Mouse (Mus musculus) ES-E14 (cell line): ENCODE data around the gene Dst. TPM values are rescaled to one million over a fixed set of nuclear protein-coding genes. Genes with fewer than 3 reads are reported as not detected.
"Not testable (repeated sequence)": the region's sequence is repeated elsewhere in the genome, so short reads cannot be mapped to it uniquely, and the experiment has no call there.

Experiments used
- DNase-seq: peaks from one replicate; pipeline ENCODE4 v3.0.0-alpha.2; 2013; ENCODE audit warnings: low read depth, low spot score
- H3K27ac ChIP-seq: 2 replicates; pipeline ENCODE4 v1.5.1; 2012; ENCODE audit warnings: low read depth, mild to moderate bottlenecking, low read length, moderate library complexity, mixed read lengths; ENCODE audit not compliant: poor library complexity, insufficient read depth, severe bottlenecking
- H3K36me3 ChIP-seq: 2 replicates; pipeline ENCODE4 v1.6.1; 2012; ENCODE audit warnings: mild to moderate bottlenecking, low read length, moderate library complexity, mixed read lengths; ENCODE audit not compliant: control insufficient read depth, poor library complexity, insufficient read depth, severe bottlenecking
- H3K4me1 ChIP-seq, 2 experiments: fragments of 150-350 bp in 1 of 2; sonication (generic) in 1 of 2; 2 replicates each; pipeline ENCODE4 v1.6.1; 2012; ENCODE audit warnings: low read length in 2 of 2, mild to moderate bottlenecking in 1 of 2, mixed read lengths in 1 of 2; ENCODE audit not compliant: control insufficient read depth in 2 of 2, insufficient read depth in 2 of 2, poor library complexity in 1 of 2
- H3K4me3 ChIP-seq, 2 experiments: fragments of 150-350 bp in 1 of 2; sonication (generic) in 1 of 2; 2 replicates each; pipeline ENCODE4 v1.5.1; 2012; ENCODE audit warnings: low read length in 2 of 2, low read depth in 1 of 2, mild to moderate bottlenecking in 1 of 2, mixed read lengths in 1 of 2; ENCODE audit not compliant: insufficient read depth in 1 of 2, poor library complexity in 1 of 2, severe bottlenecking in 1 of 2
- H3K9ac ChIP-seq: 2 replicates; pipeline ENCODE4 v1.6.1; 2012; ENCODE audit warnings: low read depth, mild to moderate bottlenecking, low read length, mixed read lengths; ENCODE audit not compliant: poor library complexity, insufficient read depth, severe bottlenecking
- H3K9me3 ChIP-seq: fragments of 150-350 bp; sonication (generic); 2 replicates; pipeline ENCODE4 v1.6.1; 2012; ENCODE audit warnings: low read depth, mild to moderate bottlenecking, low read length; ENCODE audit not compliant: control insufficient read depth, insufficient read depth
- CHD2 ChIP-seq: IDR thresholded peaks from 2 replicates; pipeline ENCODE4 v1.6.1; 2014; ENCODE audit warnings: mild to moderate bottlenecking, low read depth, low read length, inconsistent platforms
- HCFC1 ChIP-seq: IDR thresholded peaks from 2 replicates; pipeline ENCODE4 v1.6.1; 2012; ENCODE audit warnings: low read length, inconsistent platforms, borderline replicate concordance; ENCODE audit not compliant: insufficient read depth
- MAFK ChIP-seq: IDR thresholded peaks from 2 replicates; pipeline ENCODE4 v1.6.1; 2014; ENCODE audit warnings: mild to moderate bottlenecking, low read depth, low read length, inconsistent platforms; ENCODE audit not compliant: insufficient read depth
- ZC3H11A ChIP-seq: IDR thresholded peaks from 2 replicates; pipeline ENCODE4 v1.6.1; 2012; ENCODE audit warnings: low read depth, mild to moderate bottlenecking, inconsistent platforms, low read length, borderline replicate concordance
- ZNF384 ChIP-seq: IDR thresholded peaks from 2 replicates; pipeline ENCODE4 v1.6.1; 2012; ENCODE audit warnings: low read depth, low read length, inconsistent platforms
- in situ Hi-C, 2 experiments: fragments of 600-800 bp; cut with MboI; formaldehyde crosslinking; loops; one replicate each; pipeline ENCODE4 v1.15.1; 2025; ENCODE audit warnings: low sequenced_read_pairs in 2 of 2, inconsistent platforms in 1 of 2; ENCODE audit not compliant: unreplicated experiment in 2 of 2
- total RNA-seq: library from RNA; depleted of rRNA; stranded (reverse); fragments of 300-350 nt; gene quantifications from 2 replicates; pipeline ENCODE4 v1.2.3, GENCODE M21; 2012

The Dst gene
- total RNA-seq, 1 experiment, result 186 TPM

DNA sequence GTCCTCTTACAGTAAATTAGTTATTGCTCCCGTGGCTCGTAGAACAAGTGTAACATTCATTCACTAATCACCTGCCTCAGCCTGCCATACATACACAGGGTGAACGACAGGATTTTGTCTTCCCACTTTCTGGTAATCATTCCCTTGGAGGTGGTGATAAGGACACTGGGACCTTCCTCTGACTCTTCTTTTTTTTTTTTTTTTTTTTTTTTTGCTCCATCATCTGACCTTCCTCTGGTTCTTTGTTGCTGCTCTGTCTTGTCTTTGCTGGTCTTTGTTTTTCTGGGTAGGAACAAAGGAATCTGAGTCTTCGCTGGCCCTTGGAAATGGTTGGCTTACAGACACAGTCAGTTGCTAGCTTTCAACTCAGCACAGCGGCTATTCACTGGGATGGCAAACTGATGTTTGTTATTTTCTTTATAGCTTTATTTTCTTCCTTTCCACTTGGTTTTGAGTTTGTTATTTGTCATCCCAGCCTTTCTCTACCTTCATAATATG, 157.6 kb downstream of the Dst start:
- peaks cover 7 to 18% of the 10 kb centered on the region in 2 experiments for H3K4me1 ChIP-seq
- no peak for DNase-seq
- TF ChIP-seq HCFC1 (no peak), MAFK (no peak), ZC3H11A (no peak), ZNF384 (peak; percentile 96)
- in situ Hi-C loops, result no loop called here
- no peak overlapping the region for H3K9ac ChIP-seq
- peak overlapping the region; percentile 57; the same call in 1 of the 2 replicates for H3K27ac ChIP-seq
- H3K4me3 ChIP-seq, result no peak overlapping the region
- no peaks in the 10 kb centered on the region for H3K9me3 ChIP-seq
- H3K36me3 ChIP-seq, result no peaks in the 10 kb centered on the region

DNA sequence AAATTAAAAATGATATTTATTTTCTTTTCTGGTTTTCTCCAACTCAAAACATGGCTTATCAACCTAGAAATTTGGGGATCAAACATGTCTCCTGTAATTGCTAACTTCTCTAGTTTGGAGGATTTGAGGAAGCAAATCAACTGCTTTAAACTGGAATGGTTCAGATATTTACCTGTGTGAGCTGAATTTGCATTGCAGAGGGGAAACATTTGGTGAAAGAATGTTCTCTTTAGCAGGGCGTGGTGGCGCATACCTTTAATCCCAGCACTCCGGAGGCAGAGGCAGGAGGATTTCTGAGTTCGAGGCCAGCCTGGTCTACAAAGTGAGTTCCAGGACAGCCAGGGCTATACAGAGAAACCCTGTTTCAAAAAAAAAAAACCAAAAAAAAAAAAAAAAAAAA, 158.4 kb downstream of the Dst start:
- H3K27ac ChIP-seq, in situ Hi-C loops, H3K36me3 ChIP-seq, H3K9me3 ChIP-seq, H3K9ac ChIP-seq, DNase-seq, H3K4me3 ChIP-seq: not testable (repeated sequence)
- H3K4me1 ChIP-seq, result peaks cover 13 to 22% of the 10 kb centered on the region in 2 experiments

DNA sequence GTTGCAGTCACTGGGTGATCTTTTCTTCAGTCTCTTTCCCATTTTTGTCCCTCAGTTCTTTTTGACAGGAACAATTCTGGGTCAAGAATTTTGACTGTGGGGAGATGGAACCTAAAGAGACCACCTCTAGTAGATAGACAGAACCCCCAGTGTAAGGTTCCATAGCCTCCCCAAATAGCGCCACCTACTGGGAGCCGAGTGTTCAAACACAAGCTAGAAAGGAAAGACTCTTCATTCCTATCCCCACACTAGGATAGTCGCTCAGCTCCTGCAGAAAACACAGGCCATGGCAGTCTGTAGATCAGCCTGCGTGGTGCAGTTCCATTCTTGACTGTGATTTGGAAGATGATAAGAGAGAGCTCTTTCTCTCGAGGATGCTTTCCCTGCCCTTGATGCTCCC, 160.3 kb downstream of the Dst start:
- peak overlapping the region; percentile 54 for H3K9ac ChIP-seq
- TF ChIP-seq CHD2 (no peak), MAFK (no peak), HCFC1 (no peak), ZNF384 (no peak), ZC3H11A (no peak)
- H3K36me3 ChIP-seq, result no peaks in the 10 kb centered on the region
- DNase-seq, result peak; percentile 63
- H3K9me3 ChIP-seq, result no peaks in the 10 kb centered on the region
- peaks cover 22 to 29% of the 10 kb centered on the region in 2 experiments for H3K4me1 ChIP-seq
- no peak overlapping the region for H3K27ac ChIP-seq
- peak overlapping the region; percentile 20 to 33; a peak in 2 of 4 replicates for H3K4me3 ChIP-seq
- in situ Hi-C loops, result no loop called here

DNA sequence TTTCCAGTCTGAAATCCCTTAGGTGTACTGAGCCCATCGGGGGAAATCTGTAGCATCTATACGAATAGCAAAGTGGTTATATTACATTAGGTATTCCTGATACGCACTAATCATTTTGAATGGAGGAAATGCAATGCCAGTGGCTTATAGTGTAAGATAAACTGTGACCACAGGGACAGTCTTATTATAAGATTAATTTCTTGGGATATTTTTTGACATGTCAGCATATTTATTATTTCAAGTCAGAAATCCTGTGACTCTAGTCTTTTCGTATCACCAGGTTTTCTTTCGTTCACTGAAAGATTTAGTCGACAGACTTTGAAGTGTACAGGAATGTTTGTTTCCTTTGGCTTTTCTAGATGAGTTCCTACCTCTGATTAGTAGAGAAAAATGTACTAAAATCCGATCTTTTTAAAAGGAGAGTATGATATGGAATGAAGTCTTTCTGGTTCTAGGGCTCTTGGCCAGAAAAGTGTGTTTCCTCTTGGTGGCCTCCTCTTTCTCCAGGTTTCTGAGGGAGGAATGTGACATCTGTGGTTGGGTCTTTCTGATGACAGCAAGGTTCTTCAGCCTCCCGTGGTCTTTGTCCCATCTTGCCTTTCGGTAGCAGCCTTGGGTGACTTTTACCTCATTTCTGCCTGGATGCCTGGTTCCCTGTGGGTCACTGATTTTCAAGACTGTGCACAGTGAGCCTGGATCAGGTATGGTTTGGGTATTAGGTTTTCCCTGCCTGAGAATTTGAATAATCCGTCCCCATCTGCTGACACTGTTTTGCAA, 161.7 kb downstream of the Dst start:
- Histone ChIP-seq H3K9ac (no peak overlapping the region; the same call in 1 of the 2 replicates), H3K4me3 (peak overlapping the region in 1 of 2 experiments; percentile 2; a peak in 1 of 4 replicates), H3K27ac (peak overlapping the region; percentile 84; the same call in 1 of the 2 replicates), H3K9me3 (no peaks in the 10 kb centered on the region), H3K4me1 (peaks cover 23 to 26% of the 10 kb centered on the region in 2 experiments), H3K36me3 (no peaks in the 10 kb centered on the region)
- in situ Hi-C loops, result no loop called here
- DNase-seq, result no peak
- no peak for TF ChIP-seq ZNF384
- TF ChIP-seq MAFK, result peak; percentile 67
- no peak for TF ChIP-seq HCFC1

DNA sequence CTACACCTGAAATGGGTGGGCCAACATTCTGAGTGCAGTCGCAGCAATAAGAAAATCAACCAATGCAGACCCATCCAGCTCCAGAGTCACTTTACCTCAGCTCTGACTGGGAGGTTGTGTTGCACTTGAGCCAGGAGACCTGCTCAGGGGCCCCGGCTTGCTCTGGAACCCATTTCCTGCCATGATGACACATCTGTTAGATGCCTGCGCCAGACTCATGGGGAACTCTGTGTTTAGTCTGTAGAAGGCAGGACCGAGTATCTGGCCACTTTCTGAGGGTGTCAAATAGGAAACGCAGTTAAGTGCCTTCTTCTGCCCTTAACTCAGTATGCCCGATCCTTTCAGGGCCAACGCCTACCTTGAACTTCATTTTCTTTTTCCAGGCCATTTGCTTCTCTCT, 162.4 kb downstream of the Dst start:
- H3K27ac ChIP-seq, result peak overlapping the region; percentile 84
- in situ Hi-C loops, result no loop called here
- H3K9me3 ChIP-seq, result no peaks in the 10 kb centered on the region
- no peaks in the 10 kb centered on the region for H3K36me3 ChIP-seq
- peak overlapping the region in 1 of 2 experiments; percentile 2; a peak in 1 of 4 replicates for H3K4me3 ChIP-seq
- DNase-seq, result no peak
- no peak for TF ChIP-seq HCFC1
- TF ChIP-seq ZC3H11A, result no peak
- TF ChIP-seq CHD2, result no peak
- TF ChIP-seq MAFK, result no peak
- no peak for TF ChIP-seq ZNF384
- peaks cover 24 to 25% of the 10 kb centered on the region in 2 experiments for H3K4me1 ChIP-seq
- peak overlapping the region; percentile 34 for H3K9ac ChIP-seq
